10 mouse cellular contexts compared by ENCODE assay signal in the genomic region with DNA sequence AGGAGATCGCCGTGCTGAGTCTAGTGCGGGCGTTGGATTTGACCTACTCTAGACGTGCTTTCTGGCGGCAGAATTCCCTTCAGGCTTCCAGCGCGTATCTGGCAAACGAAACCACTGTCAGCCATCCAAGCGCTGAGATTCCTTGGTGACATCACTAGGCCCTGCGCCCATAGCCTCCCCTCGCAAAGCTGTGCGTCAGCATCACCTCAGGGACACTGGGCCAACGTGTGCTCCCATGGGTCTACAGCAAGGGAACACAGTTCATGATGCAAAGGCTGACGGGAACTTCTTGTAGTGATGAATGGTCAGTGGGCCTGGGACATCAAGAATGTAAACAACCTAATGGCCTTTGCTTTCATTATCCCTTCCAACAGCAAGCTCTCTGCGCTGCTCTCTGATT.
DNase-seq lines count a peak whose midpoint lies in the region; TF ChIP-seq lines count a peak whose summit lies in the region.
"Had no signal": no experiment of that assay in that cellular context is flagged by ENCODE, and none has a peak within 500 bp of the region (broad histone marks: within the 10 kb centered on the region; RNA-seq: fewer than 3 reads in every experiment).

No protein-coding gene starts in this region.

- H3K27ac ChIP-seq in small intestine, adult 2 months (ENCODE audit: insufficient read depth, low read depth, low read length) = peak overlapping the region; percentile 66
- H3K27ac ChIP-seq: embryonic facial prominence, embryonic 13.5 days had no signal

- H3K4me3 ChIP-seq in small intestine, adult 2 months (ENCODE audit: low read depth, low read length) = no peak overlapping the region
- H3K4me3 ChIP-seq: embryonic facial prominence, embryonic 13.5 days had no signal

- no peaks in the 10 kb centered on the region for H3K36me3 ChIP-seq in small intestine, adult 2 months (ENCODE audit: control insufficient read depth, insufficient read depth, low read length)
- H3K36me3 ChIP-seq: embryonic facial prominence, embryonic 13.5 days had no signal

- no peak for TF ChIP-seq POLR2A in small intestine, adult 2 months (IDR thresholded peaks at IDR 0.05; ENCODE audit: low read depth, low read length)

- peak; percentile 9 to 42 for DNase-seq in adrenal gland, postnatal 36 days
- DNase-seq in gastrocnemius, postnatal 36 days = peak; percentile 77
- DNase-seq in kidney, postnatal 10 days = peak; percentile 72
- DNase-seq in frontal cortex, postnatal 25 days (ENCODE audit: low spot score in 2 of 2) = no peak
- DNase-seq in left cerebral cortex, adult 11 months (ENCODE audit: low spot score) = no peak
- DNase-seq in left cerebral cortex, postnatal 25 days (ENCODE audit: low spot score in 2 of 2) = no peak
- no peak for DNase-seq in natural killer cell, adult 2 months (ENCODE audit: low spot score in 2 of 2)
- DNase-seq: thymus, adult 2 months had no signal

- WGBS in small intestine, adult 2 months = 71% methylated on average over 16 of the region's 16 CpGs

- no peaks in the 10 kb centered on the region for H3K27me3 ChIP-seq in small intestine, adult 2 months (ENCODE audit: control insufficient read depth, insufficient read depth, low read length)
- H3K27me3 ChIP-seq: embryonic facial prominence, embryonic 13.5 days had no signal

- no peaks in the 10 kb centered on the region for H3K4me1 ChIP-seq in small intestine, adult 2 months (ENCODE audit: control insufficient read depth, insufficient read depth, insufficient read length, low read length)

- intact Hi-C loops in gastrocnemius, postnatal 36 days (cut with DNase I) = loop anchor here (2.0 kb wide), 1 partner anchor 661 kb away; no protein-coding TSS in a partner anchor
- intact Hi-C loops in left cerebral cortex, postnatal 25 days (cut with DNase I) = loop anchor here (2.0 to 5.0 kb wide), 2 partner anchors 503 to 659 kb away; partner anchors contain the start of gene Adamts9

- no peak for TF ChIP-seq CTCF in small intestine, adult 2 months (IDR thresholded peaks at IDR 0.05; ENCODE audit: extremely low read depth, insufficient read length, insufficient replicate concordance, low read depth, low read length)

Comparison
In these comparisons a context has a peak if more than half of its experiments do, and no peak if none do; other contexts are left out.
1. DNase-seq: peak in adrenal gland, postnatal 36 days (2 of 2), gastrocnemius, postnatal 36 days (2 of 2) and kidney, postnatal 10 days (single experiment); none in frontal cortex, postnatal 25 days (0 of 2), left cerebral cortex, adult 11 months (single experiment), left cerebral cortex, postnatal 25 days (0 of 2) and natural killer cell, adult 2 months (0 of 2).